Mouse (Mus musculus) bone marrow macrophage, adult 2 months (primary cell): ENCODE results near the gene Tnfaip2.

Source experiments
- CTCF ChIP-seq: IDR thresholded peaks from 2 replicates; pipeline ENCODE4 v1.5.1; 2012; ENCODE audit warnings: low read depth, mild to moderate bottlenecking, low read length, moderate library complexity
- POLR2A ChIP-seq: IDR thresholded peaks from 2 replicates; pipeline ENCODE4 v1.6.1; 2012; ENCODE audit warnings: mild to moderate bottlenecking, low read depth, low read length, borderline replicate concordance

DNA sequence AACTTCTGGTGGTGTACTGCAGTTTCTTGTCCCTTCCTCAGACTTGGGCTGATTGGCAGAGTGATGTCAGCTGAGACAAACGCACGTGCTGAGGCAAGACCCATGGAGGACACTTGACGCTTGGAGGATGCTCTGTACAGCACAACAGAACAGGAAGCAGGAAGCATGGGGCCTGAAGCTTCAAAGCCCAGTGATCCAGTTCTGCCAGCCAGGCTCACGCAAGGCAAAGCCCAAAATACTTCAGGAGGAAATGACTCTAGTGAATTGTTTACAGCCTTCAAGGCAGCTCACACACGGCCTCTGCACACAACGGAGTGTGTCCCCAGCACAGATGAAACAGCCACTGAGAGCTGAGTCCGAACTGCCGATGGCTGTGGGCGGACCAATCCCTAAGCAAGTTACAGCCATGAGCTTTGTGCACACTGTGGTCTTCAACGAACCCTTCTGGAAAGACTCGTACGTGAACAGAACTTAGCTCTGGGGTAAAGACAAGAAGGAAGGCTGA, 60.8 kb downstream of the Tnfaip2 start:
- TF ChIP-seq CTCF (no peak), POLR2A (no peak)
